Mouse (Mus musculus) lung, postnatal 0 days (tissue): Measurements from ENCODE around the gene Dennd1c. TPM values are rescaled to one million over a fixed set of nuclear protein-coding genes. Genes with fewer than 3 reads are reported as not detected.

ENCODE experiments used
- ATAC-seq: fragments of 200-750 bp; cut with Nextera tagmentation; 2 replicates; pipeline ENCODE4 v1.8.0; 2017; ENCODE audit warnings: moderate library complexity
- DNase-seq: peaks from one replicate; pipeline ENCODE4 v3.0.0-alpha.2; 2016; ENCODE audit warnings: low spot score
- H3K27ac ChIP-seq: fragments of 300-500 bp; sonication (generic); 2 replicates; pipeline ENCODE4 v1.5.1; 2014; ENCODE audit warnings: antibody characterized with exemption, mild to moderate bottlenecking, low read length, mixed read lengths
- H3K27me3 ChIP-seq: fragments of 300-500 bp; sonication (generic); replicated peaks from 2 replicates; pipeline ENCODE4 v1.6.1; 2014; ENCODE audit warnings: low read length, mixed read lengths; ENCODE audit not compliant: insufficient read depth
- H3K36me3 ChIP-seq: fragments of 300-500 bp; sonication (generic); 2 replicates; pipeline ENCODE4 v1.6.1; 2014; ENCODE audit warnings: low read length, mixed read lengths; ENCODE audit not compliant: insufficient read depth
- H3K4me1 ChIP-seq: fragments of 300-500 bp; sonication (generic); 2 replicates; pipeline ENCODE4 v1.6.1; 2014; ENCODE audit warnings: antibody characterized with exemption, low read depth, low read length, mixed read lengths; ENCODE audit not compliant: insufficient read depth
- H3K4me2 ChIP-seq: fragments of 300-500 bp; sonication (generic); replicated peaks from 2 replicates; pipeline ENCODE4 v1.6.1; 2014; ENCODE audit warnings: low read depth, mild to moderate bottlenecking, low read length, moderate library complexity, mixed read lengths
- H3K4me3 ChIP-seq: fragments of 300-500 bp; sonication (generic); 2 replicates; pipeline ENCODE4 v1.5.1; 2014; ENCODE audit warnings: low read depth, low read length
- H3K9ac ChIP-seq: fragments of 300-500 bp; sonication (generic); replicated peaks from 2 replicates; pipeline ENCODE4 v1.6.1; 2014; ENCODE audit warnings: low read depth, mild to moderate bottlenecking
- H3K9me3 ChIP-seq: fragments of 300-500 bp; sonication (generic); 2 replicates; pipeline ENCODE4 v1.6.1; 2016; ENCODE audit warnings: low read length, mixed read lengths
- CTCF ChIP-seq: IDR thresholded peaks from 2 replicates; pipeline ENCODE4 v1.5.1; 2016; ENCODE audit warnings: antibody characterized with exemption, mild to moderate bottlenecking
- EP300 ChIP-seq: IDR thresholded peaks from 2 replicates; pipeline ENCODE4 v1.6.1; 2016; ENCODE audit warnings: antibody characterized with exemption, mild to moderate bottlenecking, control low read depth
- WGBS: fragments of 180-500 bp; shearing (Covaris S2); extraction: QIAGEN DNeasy Blood & Tissue Kit; methylation state at CpG from one replicate; pipeline ENCODE4 v1.1.7; 2014; 5-methylcytosine and 5-hydroxymethylcytosine counted together
- polyA plus RNA-seq: library from polyadenylated mRNA; unstranded; fragments of >200 nt; fragmentation: Nextera tagmentation; extraction: Ambion mirVana; gene quantifications from 2 replicates; pipeline ENCODE4 v1.2.1, GENCODE M21; 2015

The Dennd1c gene
- polyA plus RNA-seq, 1 experiment from 2014 or later, result 6.0 TPM

DNA sequence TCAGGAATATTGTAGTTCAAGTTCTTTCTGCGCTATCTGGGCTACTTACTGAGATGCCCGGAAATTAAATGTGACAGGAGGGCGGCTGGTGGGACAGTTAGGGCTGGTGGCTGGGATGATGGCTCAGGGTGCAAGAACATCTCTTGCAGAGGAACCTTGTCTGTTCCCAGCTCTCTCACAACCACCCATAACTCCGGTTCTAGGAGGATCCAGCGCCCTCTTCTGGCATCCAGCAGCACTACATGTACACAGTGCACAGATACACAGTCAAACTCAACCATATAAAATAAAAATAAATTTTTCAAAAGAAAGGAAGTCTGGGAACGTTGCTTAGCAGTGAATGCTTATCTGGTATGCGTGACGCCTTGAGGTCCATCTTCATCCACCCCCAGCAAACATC lies 39.3 kb downstream of the Dennd1c start:
- 39% methylated on average over 8 of the region's 8 CpGs for WGBS
- Histone ChIP-seq H3K36me3 (no peaks in the 10 kb centered on the region), H3K9ac (no peak overlapping the region), H3K4me3 (no peak overlapping the region), H3K9me3 (no peaks in the 10 kb centered on the region), H3K4me2 (no peak overlapping the region), H3K27me3 (no peaks in the 10 kb centered on the region), H3K27ac (no peak overlapping the region), H3K4me1 (no peaks in the 10 kb centered on the region)
- DNase-seq (no peak), ATAC-seq (no peak)
- TF ChIP-seq CTCF (peak; percentile 45; the same call in 1 of the 2 replicates), EP300 (no peak)

- Histone ChIP-seq H3K4me2 (no peak overlapping the region), H3K4me3 (no peak overlapping the region)
Observed at GRCm38 (mm10) chr17:57032854-57033253, 45.5 kb downstream of the Dennd1c start.

DNA sequence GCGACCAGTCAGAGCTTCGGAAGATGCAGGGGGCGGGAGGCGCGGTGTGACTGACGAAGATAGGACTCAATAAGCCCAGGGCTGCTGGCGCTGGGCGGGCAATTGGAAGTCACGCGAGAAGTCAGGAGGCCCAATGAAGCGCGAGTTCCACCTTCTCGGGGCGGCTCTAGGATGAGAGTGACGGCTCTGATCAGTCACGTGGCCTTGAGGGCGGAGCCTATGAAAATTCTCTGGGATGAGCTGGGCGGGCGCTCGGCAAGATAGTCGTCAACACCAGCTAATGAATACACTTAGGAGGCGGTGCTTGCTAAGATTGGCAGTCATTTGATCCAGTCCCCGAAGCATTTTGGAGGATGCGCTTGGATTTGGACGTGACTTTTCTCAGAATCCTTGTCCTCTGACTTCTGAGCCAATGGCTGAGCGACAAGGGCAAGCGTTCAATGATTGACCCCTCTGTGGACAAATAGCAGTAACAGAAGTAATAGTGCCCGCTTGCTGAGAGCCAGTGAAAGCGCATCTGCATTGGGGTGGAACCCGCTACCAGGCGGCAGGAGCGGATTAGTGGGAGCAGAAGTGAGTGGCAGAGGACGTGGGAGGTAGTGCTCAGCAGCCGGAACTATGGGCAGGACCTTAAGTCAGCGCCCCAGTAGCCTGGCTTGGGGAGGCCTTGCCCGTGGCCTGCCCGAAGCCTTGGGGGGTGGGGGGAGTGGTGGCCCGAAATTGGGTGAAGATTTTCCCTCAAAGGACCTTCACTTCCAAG lies 46.5 kb downstream of the Dennd1c start:
- no peaks in the 10 kb centered on the region for H3K9me3 ChIP-seq
- peak overlapping the region; percentile 81 for H3K27ac ChIP-seq
- H3K36me3 ChIP-seq, result 0 out of 2 replicates have a peak, but pooled peaks cover 5% of the 10 kb centered on the region
- 0% methylated on average over 38 of the region's 38 CpGs for WGBS
- TF ChIP-seq CTCF (peak; percentile 41; the same call in 1 of the 2 replicates), EP300 (peak; percentile 53; the same call in 1 of the 2 replicates)
- ATAC-seq (peak; percentile 95), DNase-seq (peak; percentile 100)
- H3K27me3 ChIP-seq, result no peaks in the 10 kb centered on the region
- H3K4me3 ChIP-seq, result peak overlapping the region; percentile 4; the same call in 1 of the 2 replicates
- H3K4me2 ChIP-seq, result peak overlapping the region; percentile 85
- H3K9ac ChIP-seq, result peak overlapping the region; percentile 36; the same call in 1 of the 2 replicates
- H3K4me1 ChIP-seq, result peaks cover 13% of the 10 kb centered on the region; the same call in 1 of the 2 replicates

More at GRCm38 (mm10) chr17:57032854-57033253, 45.5 kb downstream of the Dennd1c start:
- 76% methylated on average over 4 of the region's 4 CpGs for WGBS
- 0 out of 2 replicates have a peak, but pooled peaks cover 1% of the 10 kb centered on the region for H3K36me3 ChIP-seq
- peaks cover 13% of the 10 kb centered on the region; the same call in 1 of the 2 replicates for H3K4me1 ChIP-seq
- TF ChIP-seq CTCF (no peak), EP300 (no peak)
- ATAC-seq (no peak), DNase-seq (no peak)
- no peaks in the 10 kb centered on the region for H3K9me3 ChIP-seq
- H3K27me3 ChIP-seq, result no peaks in the 10 kb centered on the region
- H3K9ac ChIP-seq, result no peak overlapping the region
- H3K27ac ChIP-seq, result no peak overlapping the region

DNA sequence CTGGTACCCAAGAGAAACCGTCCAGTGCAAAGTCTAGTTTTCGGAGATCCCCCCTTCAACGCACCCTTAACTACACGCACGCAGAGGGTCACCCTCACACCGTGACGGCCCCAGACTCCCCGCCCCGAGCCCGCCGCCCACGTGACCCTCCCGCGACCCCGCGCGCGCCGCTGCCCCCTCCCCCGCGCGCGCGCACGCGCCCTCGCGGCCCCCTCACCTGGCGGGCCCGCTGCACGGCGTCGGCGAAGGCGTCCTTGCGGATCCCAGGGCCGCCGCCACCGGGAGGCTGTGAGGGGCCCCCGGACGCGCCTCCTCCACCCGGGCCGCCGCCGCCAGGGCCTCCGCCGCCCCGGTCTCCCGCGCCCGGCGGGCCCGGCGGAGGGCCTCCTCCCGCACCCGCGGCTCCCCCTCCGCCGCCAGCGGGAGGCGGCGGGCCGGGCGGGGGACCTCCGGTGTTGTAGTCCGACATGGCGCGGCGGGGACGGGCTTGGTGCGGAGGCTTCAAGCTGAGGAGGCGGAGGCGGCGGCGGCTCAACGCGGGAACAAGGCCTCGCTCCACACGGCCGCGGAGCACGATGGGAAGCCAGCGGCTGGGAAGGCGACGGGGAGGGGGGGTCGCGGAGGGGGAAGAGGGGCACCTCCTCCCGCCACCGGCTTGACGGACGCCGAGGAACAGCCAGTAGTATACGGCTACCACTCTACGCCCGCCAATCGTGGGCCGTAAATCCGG lies 47.2 kb downstream of the Dennd1c start, which contains the start of gene Khsrp:
Gene Khsrp, minus strand, starts transcription at position 592 of the 730 bp plus-strand sequence.
- Histone ChIP-seq H3K27ac (peak within 1 kb of the TSS; percentile 89), H3K4me1 (peaks cover 13% of the 10 kb centered on the region; the same call in 1 of the 2 replicates), H3K27me3 (no peaks in the 10 kb centered on the region), H3K4me2 (peak within 1 kb of the TSS; percentile 85), H3K9me3 (no peaks in the 10 kb centered on the region), H3K36me3 (0 out of 2 replicates have a peak, but pooled peaks cover 5% of the 10 kb centered on the region), H3K4me3 (peak within 1 kb of the TSS; percentile 96), H3K9ac (peak within 1 kb of the TSS; percentile 97)
- 2% methylated on average over 27 of the region's 99 CpGs for WGBS
- ATAC-seq (no peak), DNase-seq (peak; percentile 30)
- TF ChIP-seq EP300, result no peak

- H3K27ac ChIP-seq, result no peak overlapping the region
- 23% methylated on average over 8 of the region's 8 CpGs for WGBS
Observed at GRCm38 (mm10) chr17:57029691-57030090, 48.6 kb downstream of the Dennd1c start.

GRCm38 (mm10) chr17:57027471-57027870 lies 50.8 kb downstream of the Dennd1c start:
- 82% methylated on average over 4 of the region's 4 CpGs for WGBS
- no peak overlapping the region for H3K4me2 ChIP-seq
- H3K9me3 ChIP-seq, result no peaks in the 10 kb centered on the region
- H3K27me3 ChIP-seq, result no peaks in the 10 kb centered on the region
- no peak for TF ChIP-seq CTCF
- no peak for TF ChIP-seq EP300
- no peak overlapping the region for H3K9ac ChIP-seq
- no peak overlapping the region for H3K4me3 ChIP-seq
- ATAC-seq, result no peak
- no peak for DNase-seq
- H3K4me1 ChIP-seq, result peaks cover 13% of the 10 kb centered on the region; the same call in 1 of the 2 replicates
- H3K36me3 ChIP-seq, result peaks cover 39% of the 10 kb centered on the region
- H3K27ac ChIP-seq, result no peak overlapping the region

More at GRCm38 (mm10) chr17:57029691-57030090, 48.6 kb downstream of the Dennd1c start:
- no peak for ATAC-seq
- Histone ChIP-seq H3K4me1 (peaks cover 13% of the 10 kb centered on the region; the same call in 1 of the 2 replicates), H3K4me3 (0 out of 2 replicates have a peak overlapping the region, but pooled peaks have one; percentile 12), H3K27me3 (no peaks in the 10 kb centered on the region), H3K4me2 (peak overlapping the region; percentile 85), H3K9ac (peak overlapping the region; percentile 97; the same call in 1 of the 2 replicates), H3K9me3 (no peaks in the 10 kb centered on the region), H3K36me3 (peaks cover 19% of the 10 kb centered on the region)
- no peak for TF ChIP-seq CTCF
- no peak for TF ChIP-seq EP300
- DNase-seq, result peak; percentile 13
